Mouse (Mus musculus) liver, embryonic 14 days (tissue): ENCODE results near the gene Stard10. TPM values are rescaled to one million over a fixed set of nuclear protein-coding genes. Genes with fewer than 3 reads are reported as not detected.

Experiments
- polyA plus RNA-seq: library from polyadenylated mRNA; depleted of rRNA; stranded (reverse); fragments of >200 nt; gene quantifications from 2 replicates; pipeline ENCODE4 v1.2.3, GENCODE M21; 2012; rRNA removed

The Stard10 gene
- 68.6 and 72.5 TPM in 2 replicates for polyA plus RNA-seq

GRCm38 (mm10) chr7:101317014-101317413, at the start of gene Stard10:
Gene Stard10, plus strand, starts transcription at chr7:101317086.

GRCm38 (mm10) chr7:101301881-101302456, 14.9 kb upstream of the Stard10 start, which contains the start of gene Atg16l2:
Gene Atg16l2, minus strand, starts transcription at chr7:101302251.

GRCm38 (mm10) chr7:101347767-101348270, 30.9 kb downstream of the Stard10 start, which contains the start of gene Arap1:
Gene Arap1, plus strand, starts transcription at chr7:101348067.

Other genes with a start within 250 kb of the Stard10 start
- 3.4 and 4.0 TPM in 2 replicates for gene Fchsd2, start 224.2 kb upstream of the Stard10 start, polyA plus RNA-seq
- gene Atg16l2, start 14.8 kb upstream of the Stard10 start, polyA plus RNA-seq: 3.1 and 3.4 TPM in 2 replicates
- 12.3 and 15.2 TPM in 2 replicates for gene Arap1, start 31.0 kb downstream of the Stard10 start, polyA plus RNA-seq
- not detected in 2 replicates for gene Gm45837, start 93.8 kb downstream of the Stard10 start, polyA plus RNA-seq
- gene Pde2a, start 104.6 kb downstream of the Stard10 start, polyA plus RNA-seq: 2.5 and 3.2 TPM in 2 replicates